Mouse (Mus musculus) G1E (cell line): ENCODE results near the gene Ptprh. TPM values are rescaled to one million over a fixed set of nuclear protein-coding genes. Genes with fewer than 3 reads are reported as not detected.

Source experiments
- ATAC-seq: 2 replicates; pipeline ENCODE4 v1.8.0; 2016; ENCODE audit warnings: mild to moderate bottlenecking; ENCODE audit not compliant: insufficient number of reproducible peaks, poor library complexity, low FRiP score, severe bottlenecking; ENCODE audit errors: extremely low read depth
- DNase-seq: peaks from one replicate; pipeline ENCODE4 v3.0.0; 2012; ENCODE audit warnings: low spot score
- H3K27me3 ChIP-seq: 2 replicates; pipeline ENCODE4 v1.6.1; 2012; ENCODE audit warnings: mild to moderate bottlenecking, low read length, inconsistent platforms; ENCODE audit not compliant: insufficient read depth
- H3K36me3 ChIP-seq: replicated peaks from 2 replicates; pipeline ENCODE3; 2012; ENCODE audit warnings: mild to moderate bottlenecking, inconsistent platforms
- H3K4me1 ChIP-seq: 2 replicates; pipeline ENCODE4 v1.6.1; 2012; ENCODE audit warnings: low read depth, low read length, inconsistent platforms, mixed read lengths; ENCODE audit not compliant: insufficient read depth
- H3K4me3 ChIP-seq: 2 replicates; pipeline ENCODE4 v1.5.1; 2012; ENCODE audit warnings: low read depth, mild to moderate bottlenecking, inconsistent platforms, low read length, moderate library complexity, mixed read lengths
- H3K9me3 ChIP-seq: replicated peaks from 2 replicates; pipeline ENCODE4 v1.6.1; 2012; ENCODE audit warnings: inconsistent platforms
- CTCF ChIP-seq: IDR thresholded peaks from 2 replicates; pipeline ENCODE4 v1.5.1; 2012; ENCODE audit warnings: low read depth, low read length, inconsistent platforms, mixed read lengths
- GATA1 ChIP-seq: IDR thresholded peaks from 2 replicates; pipeline ENCODE4 v1.6.1; 2012; ENCODE audit warnings: borderline replicate concordance, low read length, inconsistent platforms, mixed read lengths
- GATA2 ChIP-seq: IDR thresholded peaks from 2 replicates; pipeline ENCODE4 v1.6.1; 2012; ENCODE audit warnings: low read depth, low read length, inconsistent platforms, borderline replicate concordance
- POLR2AphosphoS5 ChIP-seq: IDR thresholded peaks from 2 replicates; pipeline ENCODE4 v1.6.1; 2012; ENCODE audit warnings: low read depth, low read length, inconsistent platforms; ENCODE audit not compliant: insufficient replicate concordance
- TAL1 ChIP-seq: conservative IDR thresholded peaks from 2 replicates; pipeline ENCODE4 v1.6.1; 2012; ENCODE audit warnings: low read depth, low read length, inconsistent platforms, mixed read lengths
- polyA plus RNA-seq: library from polyadenylated mRNA; stranded (reverse); fragments of >175 nt; gene quantifications from 2 replicates; pipeline ENCODE4 v1.2.3, GENCODE M21; 2012
- total RNA-seq, 2 experiments: library from RNA; stranded (forward) in 1 of 2; stranded (reverse) in 1 of 2; fragments of 200-1000 nt in 1 of 2; fragments of >200 nt in 1 of 2; fragmentation: Nextera tagmentation in 1 of 2; gene quantifications; 2 replicates each; pipeline ENCODE4 v1.2.3; 2014 to 2017

The Ptprh gene
- total RNA-seq (2014; fragmentation: Nextera tagmentation) (not detected in 2 replicates), total RNA-seq (2017) (0.05 and 0.06 TPM in 2 replicates), polyA plus RNA-seq (not detected in 2 replicates)

- H3K9me3 ChIP-seq = no peaks in the 10 kb centered on the region
- no peak for DNase-seq
- no peaks in the 10 kb centered on the region; the same call in none of the 2 replicates for H3K27me3 ChIP-seq
- H3K36me3 ChIP-seq = no peaks in the 10 kb centered on the region
- no peak for ATAC-seq
- H3K4me3 ChIP-seq = no peak within 1 kb of the TSS
- peaks cover 3% of the 10 kb centered on the region for H3K4me1 ChIP-seq
- TF ChIP-seq POLR2AphosphoS5 (no peak), TAL1 (no peak), GATA1 (no peak), GATA2 (no peak), CTCF (no peak)
These were observed at the start of gene Ptprh for GRCm38 (mm10) chr7:4603873-4604272. Gene Ptprh (minus strand): TSS chr7:4604041.

- H3K4me1 ChIP-seq = peaks cover 71% of the 10 kb centered on the region
These were observed 49.5 kb upstream of the Ptprh start for GRCm38 (mm10) chr7:4653351-4653750.

GRCm38 (mm10) chr7:4652726-4653125 lies 48.9 kb upstream of the Ptprh start:
- H3K36me3 ChIP-seq = peaks cover 70% of the 10 kb centered on the region

More at GRCm38 (mm10) chr7:4653351-4653750, 49.5 kb upstream of the Ptprh start:
- Histone ChIP-seq H3K36me3 (peaks cover 67% of the 10 kb centered on the region), H3K9me3 (no peaks in the 10 kb centered on the region), H3K4me3 (peak overlapping the region; percentile 56; the same call in 1 of the 2 replicates), H3K27me3 (no peaks in the 10 kb centered on the region)
- ATAC-seq (no peak), DNase-seq (no peak)
- TF ChIP-seq GATA2 (no peak), CTCF (no peak)

GRCm38 (mm10) chr7:4651581-4651980 lies 47.7 kb upstream of the Ptprh start:
- DNase-seq = no peak
- TF ChIP-seq TAL1 (no peak), GATA1 (no peak), GATA2 (no peak), CTCF (no peak), POLR2AphosphoS5 (no peak)
- peaks cover 76% of the 10 kb centered on the region for H3K4me1 ChIP-seq
- no peaks in the 10 kb centered on the region for H3K9me3 ChIP-seq
- ATAC-seq = no peak
- no peak overlapping the region for H3K4me3 ChIP-seq
- H3K27me3 ChIP-seq = no peaks in the 10 kb centered on the region
- peaks cover 71% of the 10 kb centered on the region for H3K36me3 ChIP-seq

More at GRCm38 (mm10) chr7:4652726-4653125, 48.9 kb upstream of the Ptprh start:
- ATAC-seq (no peak), DNase-seq (no peak)
- TF ChIP-seq GATA1 = no peak
- TF ChIP-seq CTCF = no peak
- no peak for TF ChIP-seq GATA2
- no peak for TF ChIP-seq POLR2AphosphoS5
- TF ChIP-seq TAL1 = no peak
- no peaks in the 10 kb centered on the region for H3K27me3 ChIP-seq
- H3K9me3 ChIP-seq = no peaks in the 10 kb centered on the region
- H3K4me1 ChIP-seq = peaks cover 75% of the 10 kb centered on the region
- peak overlapping the region; percentile 14; the same call in 1 of the 2 replicates for H3K4me3 ChIP-seq

- Histone ChIP-seq H3K9me3 (no peaks in the 10 kb centered on the region), H3K4me1 (peaks cover 66% of the 10 kb centered on the region), H3K27me3 (no peaks in the 10 kb centered on the region), H3K36me3 (peaks cover 81% of the 10 kb centered on the region), H3K4me3 (no peak overlapping the region)
- ATAC-seq (no peak), DNase-seq (no peak)
- no peak for TF ChIP-seq CTCF
These were observed 44.2 kb upstream of the Ptprh start for GRCm38 (mm10) chr7:4647992-4648391.

- Histone ChIP-seq H3K4me1 (peaks cover 61% of the 10 kb centered on the region), H3K36me3 (peaks cover 81% of the 10 kb centered on the region), H3K9me3 (no peaks in the 10 kb centered on the region), H3K27me3 (no peaks in the 10 kb centered on the region), H3K4me3 (no peak overlapping the region)
- ATAC-seq = peak; percentile 80
- peak; percentile 35 for DNase-seq
- TF ChIP-seq CTCF (no peak), POLR2AphosphoS5 (no peak), TAL1 (no peak), GATA2 (no peak), GATA1 (no peak)
These were observed 43.5 kb upstream of the Ptprh start for GRCm38 (mm10) chr7:4647291-4647690.

- TF ChIP-seq POLR2AphosphoS5 = no peak
- no peak for TF ChIP-seq TAL1
- TF ChIP-seq CTCF = no peak
- Histone ChIP-seq H3K27me3 (no peaks in the 10 kb centered on the region), H3K36me3 (peaks cover 81% of the 10 kb centered on the region), H3K9me3 (no peaks in the 10 kb centered on the region), H3K4me1 (peaks cover 60% of the 10 kb centered on the region), H3K4me3 (peak overlapping the region; percentile 27; the same call in 1 of the 2 replicates)
- ATAC-seq (no peak), DNase-seq (no peak)
These were observed 43.0 kb upstream of the Ptprh start for GRCm38 (mm10) chr7:4646806-4647205.
